ENCODE assay signal across 8 mouse cellular contexts in the genomic region with DNA sequence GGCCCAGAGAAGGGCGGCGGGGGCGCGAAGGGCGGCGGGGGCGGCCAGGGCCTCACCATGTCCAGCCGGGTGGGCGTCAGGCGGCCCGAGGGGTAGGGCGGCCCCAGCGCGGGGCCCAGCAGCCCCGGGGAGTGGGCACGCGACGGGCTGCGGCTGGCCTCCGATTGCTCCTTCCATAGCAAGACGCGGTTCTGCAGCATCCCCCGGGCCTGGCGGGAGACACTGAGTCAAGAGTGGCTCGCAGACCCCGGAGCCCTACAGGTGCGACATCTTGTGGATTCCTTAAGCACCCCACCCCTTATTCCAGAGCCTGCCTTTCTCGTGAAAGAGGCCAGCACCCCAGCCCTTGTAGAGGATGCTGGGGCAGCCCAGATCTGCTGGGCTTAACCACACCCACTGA. TPM values are rescaled to one million over a fixed set of nuclear protein-coding genes. Genes with fewer than 3 reads are reported as not detected.
A peak's percentile ranks its signal among the peaks of the same experiment; 100 is the strongest.
DNase-seq lines count a peak whose midpoint lies in the region; ATAC-seq and TF ChIP-seq lines count a peak whose summit lies in the region.

No protein-coding gene starts in this region.

- DNase-seq in CD4-positive, CD25-positive, alpha-beta regulatory T cell, adult 2 months (ENCODE audit: low read depth, low spot score), result peak; percentile 18
- DNase-seq in testis, postnatal 14 days (ENCODE audit: low spot score), result no peak
- DNase-seq in stomach, postnatal 0 days (ENCODE audit: low spot score), result no peak
- no peak for DNase-seq in right cerebral cortex, postnatal 10 days (ENCODE audit: low spot score in 2 of 2)

- no peak for ATAC-seq in CD4-positive, CD25-positive, alpha-beta regulatory T cell, adult 4 months
- no peak; the same call in 1 of the 2 replicates for ATAC-seq in limb, embryonic 15.5 days (ENCODE audit: insufficient number of reproducible peaks, low FRiP score, low TSS enrichment, low read depth)
- no peak for ATAC-seq in stomach, postnatal 0 days (ENCODE audit: low FRiP score, low TSS enrichment)
- no peak for ATAC-seq in activated CD4-positive, CD25-positive, alpha-beta regulatory T cell, adult 4 months

- TF ChIP-seq CTCF in testis, adult 2 months (IDR thresholded peaks at IDR 0.05; ENCODE audit: control insufficient read depth, insufficient read depth, insufficient replicate concordance, low read depth, low read length), result no peak
- TF ChIP-seq CTCF in stomach, postnatal 0 days (IDR thresholded peaks at IDR 0.05; ENCODE audit: low read depth), result peak; percentile 25; the same call in 1 of the 2 replicates

- 0% methylated on average over 15 of the region's 28 CpGs for WGBS in limb, embryonic 15.5 days
- 1% methylated on average over 15 of the region's 28 CpGs for whole genome bisulfite sequencing in stomach, postnatal 0 days

- peak overlapping the region; percentile 58 for H3K9ac ChIP-seq in limb, embryonic 15.5 days
- H3K9ac ChIP-seq in stomach, postnatal 0 days (ENCODE audit: low read length), result peak overlapping the region; percentile 63

- no peaks in the 10 kb centered on the region for H3K9me3 ChIP-seq in limb, embryonic 15.5 days
- H3K9me3 ChIP-seq in stomach, postnatal 0 days (ENCODE audit: control insufficient read depth, low read length), result no peaks in the 10 kb centered on the region

- no peak for TF ChIP-seq POLR2A in testis, adult 2 months (IDR thresholded peaks at IDR 0.05; ENCODE audit: control insufficient read depth, low read depth, low read length)

- no peak for TF ChIP-seq EP300 in stomach, postnatal 0 days (optimal IDR thresholded peaks at IDR 0.05)

- H3K4me3 ChIP-seq in testis, adult 2 months (ENCODE audit: control insufficient read depth, low read depth, low read length), result peak overlapping the region; percentile 23
- peak overlapping the region; percentile 63 for H3K4me3 ChIP-seq in limb, embryonic 15.5 days
- H3K4me3 ChIP-seq in stomach, postnatal 0 days (ENCODE audit: low read depth, low read length), result peak overlapping the region; percentile 56

- no peaks in the 10 kb centered on the region for H3K36me3 ChIP-seq in testis, adult 2 months (ENCODE audit: control insufficient read depth, insufficient read depth, low read length)
- H3K36me3 ChIP-seq in limb, embryonic 15.5 days, result no peaks in the 10 kb centered on the region
- no peaks in the 10 kb centered on the region for H3K36me3 ChIP-seq in stomach, postnatal 0 days (ENCODE audit: control insufficient read depth, insufficient read depth, low read length)

- H3K4me2 ChIP-seq in limb, embryonic 15.5 days, result peak overlapping the region; percentile 100
- H3K4me2 ChIP-seq in stomach, postnatal 0 days (replicated peaks; ENCODE audit: low read depth), result peak overlapping the region; percentile 100

- H3K4me1 ChIP-seq in testis, adult 2 months (ENCODE audit: control insufficient read depth, insufficient read depth, low read length), result peaks cover 12% of the 10 kb centered on the region
- H3K4me1 ChIP-seq in limb, embryonic 15.5 days, result peaks cover 28% of the 10 kb centered on the region
- H3K4me1 ChIP-seq in stomach, postnatal 0 days (replicated peaks; ENCODE audit: control insufficient read depth, insufficient read depth), result peaks cover 5% of the 10 kb centered on the region; the same call in 1 of the 2 replicates

- H3K27me3 ChIP-seq in testis, adult 2 months (ENCODE audit: control insufficient read depth, insufficient read depth, low read length), result peaks cover 2% of the 10 kb centered on the region; the same call in 1 of the 2 replicates
- H3K27me3 ChIP-seq in limb, embryonic 15.5 days, result peaks cover 35% of the 10 kb centered on the region
- H3K27me3 ChIP-seq in stomach, postnatal 0 days (ENCODE audit: control insufficient read depth, insufficient read depth, low read length), result no peaks in the 10 kb centered on the region

- no peak overlapping the region for H3K27ac ChIP-seq in testis, adult 2 months (ENCODE audit: control insufficient read depth, insufficient read depth, low read depth, low read length)
- peak overlapping the region; percentile 57 for H3K27ac ChIP-seq in limb, embryonic 15.5 days
- peak overlapping the region; percentile 30 for H3K27ac ChIP-seq in stomach, postnatal 0 days (replicated peaks)

RNA-seq across cellular contexts. Expression of gene Slc16a8, which starts 7.2 kb away (rescaled TPM):
- not detected for polyA plus RNA-seq in CD4-positive, CD25-positive, alpha-beta regulatory T cell, adult 4 months (2017; shearing (Covaris generic))
- polyA plus RNA-seq in testis, adult 2 months (2012; rRNA removed), result not detected in 2 replicates
- 0.12 and 0.36 TPM in 2 replicates for polyA plus RNA-seq in limb, embryonic 15.5 days (2015; fragmentation: Nextera tagmentation; extraction: Ambion mirVana)
- polyA plus RNA-seq in stomach, postnatal 0 days (2015; fragmentation: Nextera tagmentation; extraction: Ambion mirVana), result 0.10 and 0.12 TPM in 2 replicates
- polyA plus RNA-seq in activated CD4-positive, CD25-positive, alpha-beta regulatory T cell, adult 4 months (2017; shearing (Covaris generic)), result not detected

RNA-seq across cellular contexts. Expression of gene Baiap2l2, which starts 23.6 kb away (rescaled TPM):
- polyA plus RNA-seq in CD4-positive, CD25-positive, alpha-beta regulatory T cell, adult 4 months (2017; shearing (Covaris generic)), result not detected
- 0.67 and 0.94 TPM in 2 replicates for polyA plus RNA-seq in testis, adult 2 months (2012; rRNA removed)
- 17.2 and 19.7 TPM in 2 replicates for polyA plus RNA-seq in limb, embryonic 15.5 days (2015; fragmentation: Nextera tagmentation; extraction: Ambion mirVana)
- 4.1 and 4.9 TPM in 2 replicates for polyA plus RNA-seq in stomach, postnatal 0 days (2015; fragmentation: Nextera tagmentation; extraction: Ambion mirVana)
- polyA plus RNA-seq in activated CD4-positive, CD25-positive, alpha-beta regulatory T cell, adult 4 months (2017; shearing (Covaris generic)), result under 1 TPM in 1 of 2 experiments, not detected in 1; 0.66 TPM

RNA-seq across cellular contexts. Expression of gene Gm49486, which starts 32.6 kb away (rescaled TPM):
- under 1 TPM in 1 of 2 experiments, not detected in 1; 0.52 TPM for polyA plus RNA-seq in CD4-positive, CD25-positive, alpha-beta regulatory T cell, adult 4 months (2017; shearing (Covaris generic))
- polyA plus RNA-seq in testis, adult 2 months (2012; rRNA removed), result 0.10 and 0.28 TPM in 2 replicates
- polyA plus RNA-seq in limb, embryonic 15.5 days (2015; fragmentation: Nextera tagmentation; extraction: Ambion mirVana), result 1.1 and 1.2 TPM in 2 replicates
- polyA plus RNA-seq in stomach, postnatal 0 days (2015; fragmentation: Nextera tagmentation; extraction: Ambion mirVana), result 0.23 and 0.27 TPM in 2 replicates
- under 1 TPM; 0.16 to 0.34 TPM for polyA plus RNA-seq in activated CD4-positive, CD25-positive, alpha-beta regulatory T cell, adult 4 months (2017; shearing (Covaris generic))

RNA-seq across cellular contexts. Expression of gene Pick1, which starts 32.8 kb away (rescaled TPM):
- 10 to 100 TPM in 1 of 2 experiments, 1 to 10 TPM in 1; 6.0 to 10.5 TPM for polyA plus RNA-seq in CD4-positive, CD25-positive, alpha-beta regulatory T cell, adult 4 months (2017; shearing (Covaris generic))
- polyA plus RNA-seq in testis, adult 2 months (2012; rRNA removed), result 76.8 and 78.4 TPM in 2 replicates
- polyA plus RNA-seq in limb, embryonic 15.5 days (2015; fragmentation: Nextera tagmentation; extraction: Ambion mirVana), result 43.8 and 45.8 TPM in 2 replicates
- 25.7 and 26.7 TPM in 2 replicates for polyA plus RNA-seq in stomach, postnatal 0 days (2015; fragmentation: Nextera tagmentation; extraction: Ambion mirVana)
- polyA plus RNA-seq in activated CD4-positive, CD25-positive, alpha-beta regulatory T cell, adult 4 months (2017; shearing (Covaris generic)), result 1 to 10 TPM; 7.2 to 9.7 TPM
